Mouse (Mus musculus) CH12.LX (cell line): ENCODE data around the gene Hfe2. TPM values are rescaled to one million over a fixed set of nuclear protein-coding genes. Genes with fewer than 3 reads are reported as not detected.

Experiments
- DNase-seq: peaks from one replicate; pipeline ENCODE4 v3.0.0-alpha.2; 2013; ENCODE audit errors: extremely low read depth
- H3K27ac ChIP-seq: 2 replicates; pipeline ENCODE4 v1.5.1; 2012; ENCODE audit warnings: low read depth, mild to moderate bottlenecking, control low read depth, moderate library complexity; ENCODE audit not compliant: insufficient read depth
- H3K27me3 ChIP-seq: replicated peaks from 2 replicates; pipeline ENCODE3; 2012; ENCODE audit warnings: inconsistent platforms
- H3K36me3 ChIP-seq, 2 experiments: replicated peaks in 1 of 2; 2 replicates each; pipeline versions ENCODE3 to v1.6.1; 2012; ENCODE audit warnings: inconsistent platforms in 1 of 2, low read length in 1 of 2, mild to moderate bottlenecking in 1 of 2, mixed read lengths in 1 of 2, moderate library complexity in 1 of 2; ENCODE audit not compliant: control insufficient read depth in 1 of 2, insufficient read depth in 1 of 2
- H3K4me1 ChIP-seq, 2 experiments: 2 replicates each; pipeline ENCODE4 v1.6.1; 2012; ENCODE audit warnings: inconsistent platforms in 1 of 2, moderate library complexity in 1 of 2; ENCODE audit not compliant: insufficient read depth in 2 of 2, control insufficient read depth in 1 of 2
- H3K4me2 ChIP-seq: 2 replicates; pipeline ENCODE4 v1.6.1; 2012; ENCODE audit warnings: low read depth, mild to moderate bottlenecking, control low read depth; ENCODE audit not compliant: poor library complexity, insufficient read depth, severe bottlenecking
- H3K4me3 ChIP-seq, 3 experiments: fragments of 150-350 bp in 1 of 3; sonication (generic) in 1 of 3; replicated peaks in 1 of 3; 2 replicates each; pipeline versions ENCODE3 to v1.5.1; 2011 to 2012; ENCODE audit warnings: low read depth in 2 of 3, low read length in 2 of 3, mild to moderate bottlenecking in 2 of 3, moderate library complexity in 2 of 3, control low read depth in 1 of 3, improper control_type of control experiment in 1 of 3, inconsistent platforms in 1 of 3, mixed read lengths in 1 of 3; ENCODE audit not compliant: poor library complexity in 1 of 3
- H3K79me2 ChIP-seq: replicated peaks from 2 replicates; pipeline ENCODE4 v1.6.1; 2012; ENCODE audit warnings: mild to moderate bottlenecking, moderate library complexity; ENCODE audit not compliant: control insufficient read depth, poor library complexity, insufficient read depth, severe bottlenecking; ENCODE audit errors: extremely low read depth
- H3K9ac ChIP-seq: 2 replicates; pipeline ENCODE4 v1.6.1; 2012; ENCODE audit warnings: low read depth, mild to moderate bottlenecking, control low read depth, moderate library complexity; ENCODE audit not compliant: insufficient read depth
- H3K9me3 ChIP-seq: replicated peaks from 2 replicates; pipeline ENCODE3; 2012; ENCODE audit warnings: low read length, inconsistent platforms, mixed read lengths
- BHLHE40 ChIP-seq: IDR thresholded peaks from 2 replicates; pipeline ENCODE4 v1.6.1; 2011; ENCODE audit warnings: mild to moderate bottlenecking, low read depth, low read length, improper control_type of control experiment
- CHD1 ChIP-seq: IDR thresholded peaks from 2 replicates; pipeline ENCODE4 v1.6.1; 2012; ENCODE audit warnings: low read depth, low read length, improper control_type of control experiment, inconsistent platforms
- CTCF ChIP-seq, 2 experiments: IDR thresholded peaks in 1 of 2; conservative IDR thresholded peaks in 1 of 2; 2 replicates each; pipeline ENCODE4 v1.5.1; 2011 to 2012; ENCODE audit warnings: low read depth in 2 of 2, low read length in 2 of 2, improper control_type of control experiment in 1 of 2, inconsistent platforms in 1 of 2, mild to moderate bottlenecking in 1 of 2, moderate library complexity in 1 of 2
- E2F4 ChIP-seq: IDR thresholded peaks from 2 replicates; pipeline ENCODE4 v1.6.1; 2011; ENCODE audit warnings: low read depth, low read length, improper control_type of control experiment; ENCODE audit not compliant: insufficient replicate concordance
- ELF1 ChIP-seq: IDR thresholded peaks from 2 replicates; pipeline ENCODE4 v1.6.1; 2014; ENCODE audit warnings: low read depth, mild to moderate bottlenecking, inconsistent platforms, low read length, improper control_type of control experiment
- EP300 ChIP-seq: IDR thresholded peaks from 2 replicates; pipeline ENCODE4 v1.6.1; 2011; ENCODE audit warnings: low read length, improper control_type of control experiment
- ETS1 ChIP-seq: conservative IDR thresholded peaks from 2 replicates; pipeline ENCODE4 v1.6.1; 2012; ENCODE audit warnings: low read depth, mild to moderate bottlenecking, inconsistent platforms, low read length, improper control_type of control experiment, moderate library complexity
- GABPA ChIP-seq: IDR thresholded peaks from 2 replicates; pipeline ENCODE4 v1.6.1; 2012; ENCODE audit warnings: low read depth, low read length, improper control_type of control experiment, inconsistent platforms; ENCODE audit not compliant: insufficient replicate concordance
- HCFC1 ChIP-seq: IDR thresholded peaks from 2 replicates; pipeline ENCODE4 v1.6.1; 2012; ENCODE audit warnings: low read depth, mild to moderate bottlenecking, inconsistent platforms, low read length, improper control_type of control experiment
- IRF4 ChIP-seq: IDR thresholded peaks from 2 replicates; pipeline ENCODE4 v1.6.1; 2014; ENCODE audit warnings: low read depth, mild to moderate bottlenecking, inconsistent platforms, low read length, improper control_type of control experiment
- KAT2A ChIP-seq: IDR thresholded peaks from 2 replicates; pipeline ENCODE4 v1.6.1; 2012; ENCODE audit warnings: low read length, improper control_type of control experiment, inconsistent platforms; ENCODE audit not compliant: insufficient replicate concordance
- MAFK ChIP-seq: IDR thresholded peaks from 2 replicates; pipeline ENCODE4 v1.6.1; 2011; ENCODE audit warnings: low read length, improper control_type of control experiment; ENCODE audit not compliant: insufficient replicate concordance
- MAZ ChIP-seq: IDR thresholded peaks from 2 replicates; pipeline ENCODE4 v1.6.1; 2012; ENCODE audit warnings: low read depth, mild to moderate bottlenecking, inconsistent platforms, low read length, improper control_type of control experiment, moderate library complexity
- MXI1 ChIP-seq: IDR thresholded peaks from 2 replicates; pipeline ENCODE4 v1.6.1; 2011; ENCODE audit warnings: mild to moderate bottlenecking, low read depth, low read length, improper control_type of control experiment
- MYC ChIP-seq: IDR thresholded peaks from 2 replicates; pipeline ENCODE4 v1.6.1; 2011; ENCODE audit warnings: low read depth, mild to moderate bottlenecking, improper control_type of control experiment, low read length
- NELFE ChIP-seq: IDR thresholded peaks from 2 replicates; pipeline ENCODE4 v1.6.1; 2011; ENCODE audit warnings: low read depth, low read length, improper control_type of control experiment
- NRF1 ChIP-seq: IDR thresholded peaks from 2 replicates; pipeline ENCODE4 v1.6.1; 2014; ENCODE audit warnings: low read depth, mild to moderate bottlenecking, inconsistent platforms, low read length, improper control_type of control experiment, moderate library complexity
- PAX5 ChIP-seq: IDR thresholded peaks from 2 replicates; pipeline ENCODE4 v1.6.1; 2012; ENCODE audit warnings: low read length, inconsistent platforms, mixed read lengths
- POLR2AphosphoS2 ChIP-seq: IDR thresholded peaks from 2 replicates; pipeline ENCODE4 v1.6.1; 2011; ENCODE audit warnings: low read depth, low read length, improper control_type of control experiment
- RAD21 ChIP-seq: IDR thresholded peaks from 2 replicates; pipeline ENCODE4 v1.6.1; 2011; ENCODE audit warnings: low read depth, mild to moderate bottlenecking, low read length, improper control_type of control experiment, moderate library complexity
- RCOR1 ChIP-seq: conservative IDR thresholded peaks from 2 replicates; pipeline ENCODE4 v1.6.1; 2012; ENCODE audit warnings: low read depth, mild to moderate bottlenecking, inconsistent platforms, low read length, improper control_type of control experiment
- USF1 ChIP-seq: IDR thresholded peaks from 2 replicates; pipeline ENCODE4 v1.6.1; 2014; ENCODE audit warnings: low read depth, mild to moderate bottlenecking, inconsistent platforms, low read length, improper control_type of control experiment
- USF2 ChIP-seq: conservative IDR thresholded peaks from 2 replicates; pipeline ENCODE4 v1.6.1; 2011; ENCODE audit warnings: low read depth, low read length, improper control_type of control experiment
- ZKSCAN1 ChIP-seq: IDR thresholded peaks from 2 replicates; pipeline ENCODE4 v1.6.1; 2012; ENCODE audit warnings: low read depth, inconsistent platforms, low read length, improper control_type of control experiment, borderline replicate concordance
- ZMIZ1 ChIP-seq: IDR thresholded peaks from 2 replicates; pipeline ENCODE4 v1.6.1; 2012; ENCODE audit warnings: low read depth, mild to moderate bottlenecking, inconsistent platforms, low read length, improper control_type of control experiment
- ZNF384 ChIP-seq: IDR thresholded peaks from 2 replicates; pipeline ENCODE4 v1.6.1; 2012; ENCODE audit warnings: low read depth, low read length, improper control_type of control experiment, inconsistent platforms
- dilution Hi-C: fragments of 300-500 bp; cut with MboI; formaldehyde crosslinking; loops from 2 replicates; pipeline ENCODE4 v1.14.3; 2020; ENCODE audit warnings: low sequenced_read_pairs; ENCODE audit not compliant: extremely low pct_unique_long_range_greater_than_20kb, extremely low pct_ligation_motif_present
- in situ Hi-C: fragments of 300-500 bp; cut with MboI; formaldehyde crosslinking; loops from 3 replicates; pipeline ENCODE4 v1.14.3; 2019; ENCODE audit warnings: low sequenced_read_pairs, low pct_ligation_motif_present, low pct_unique_long_range_greater_than_20kb, mixed read lengths
- polyA plus RNA-seq: library from polyadenylated mRNA; unstranded; fragments of >175 nt; gene quantifications from 2 replicates; pipeline ENCODE4 v1.2.1, GENCODE M21; 2012; ENCODE audit warnings: low read depth; ENCODE audit not compliant: insufficient read length
- total RNA-seq, 2 experiments: library from RNA; depleted of rRNA; stranded (reverse); fragments of 300-350 nt in 1 of 2; fragments of >200 nt in 1 of 2; gene quantifications; 2 replicates each; pipeline ENCODE4 v1.2.3; 2012 to 2014

The Hfe2 gene
- total and polyA plus RNA-seq, 3 experiments: not detected

DNA sequence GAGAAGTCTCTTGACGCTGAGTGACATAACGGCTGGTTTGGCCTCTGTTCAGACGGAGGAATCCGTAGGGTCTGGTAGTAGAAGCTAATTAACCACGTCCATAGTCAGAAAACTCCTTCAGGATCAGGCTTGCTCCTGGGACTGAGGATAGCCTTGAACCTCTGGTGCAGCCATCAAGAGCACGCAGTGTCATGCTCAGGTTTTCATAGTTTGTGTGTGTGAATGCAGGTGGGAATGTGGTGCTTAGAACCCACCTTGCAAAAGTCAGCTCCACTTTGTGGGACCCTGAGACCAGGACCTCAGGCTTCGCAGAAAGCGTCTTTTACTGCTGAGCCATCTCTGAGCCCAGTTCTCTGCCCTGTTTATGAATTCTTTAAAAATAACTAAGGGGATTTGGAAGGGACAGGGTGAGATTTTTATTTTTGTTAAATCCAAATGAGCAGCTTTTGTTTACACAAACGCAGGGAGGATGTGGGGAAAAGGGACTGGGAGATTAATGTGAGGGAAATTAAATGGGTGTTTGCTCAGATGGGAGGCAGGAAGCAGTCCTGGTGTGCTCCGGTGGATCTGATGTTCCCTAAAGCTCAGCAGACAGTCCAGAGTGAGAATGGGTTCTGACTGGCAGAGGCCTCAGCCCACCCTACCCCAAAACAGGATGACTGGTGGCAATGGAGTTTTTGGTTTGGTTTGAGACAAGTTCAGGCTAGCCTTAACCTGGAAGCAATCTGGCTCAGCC, 37.1 kb downstream of the Hfe2 start (continued):
- peak; percentile 97 for TF ChIP-seq POLR2AphosphoS2
- no peak for TF ChIP-seq NRF1
- TF ChIP-seq E2F4: no peak
- no peak for TF ChIP-seq ELF1
- no peak for TF ChIP-seq ZKSCAN1
- 0 out of 2 replicates have a peak, but pooled peaks have one; percentile 15 for TF ChIP-seq IRF4
- TF ChIP-seq HCFC1: no peak
- no peak for TF ChIP-seq RAD21
- TF ChIP-seq ETS1: no peak
- no peak for TF ChIP-seq USF1
- TF ChIP-seq CTCF (conservative IDR thresholded peaks at IDR 0.05 in 1 of 2, IDR thresholded peaks at IDR 0.05 in 1 of 2; ENCODE audit: low read depth in 2 of 2, low read length in 2 of 2): no peak
- TF ChIP-seq GABPA: no peak
- peak; percentile 86 for TF ChIP-seq CHD1
- no peak for TF ChIP-seq BHLHE40
- TF ChIP-seq MAZ: no peak
- TF ChIP-seq USF2: no peak
- 0 out of 2 replicates have a peak, but pooled peaks have one; percentile 28 for TF ChIP-seq RCOR1
- no peak for TF ChIP-seq MXI1
- no peak for TF ChIP-seq PAX5
- TF ChIP-seq MYC: no peak
- TF ChIP-seq ZMIZ1: peak; percentile 77
- TF ChIP-seq EP300: no peak
- no peak for TF ChIP-seq MAFK
- TF ChIP-seq ZNF384: no peak

DNA sequence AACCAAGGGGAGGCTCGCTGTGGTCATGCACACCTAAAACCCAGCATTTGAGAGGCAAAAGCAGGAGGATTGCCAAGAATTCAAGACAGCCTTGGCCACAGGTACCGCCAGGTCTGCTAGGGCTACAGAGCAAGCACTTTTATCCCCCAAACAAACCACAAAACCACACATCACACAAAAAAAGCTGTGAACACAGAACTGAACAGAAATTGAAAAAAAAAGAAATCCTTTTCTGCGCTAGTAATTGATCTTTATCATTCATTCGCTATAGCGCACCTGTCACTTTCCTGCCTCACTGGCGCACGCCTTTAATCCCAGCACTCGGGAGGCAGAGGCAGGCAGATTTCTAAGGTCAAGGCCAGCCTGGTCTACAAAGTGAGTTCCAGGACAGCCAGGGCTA, 38.3 kb downstream of the Hfe2 start:
- Histone ChIP-seq H3K4me2 (no peak overlapping the region), H3K36me3 (peaks cover 28 to 30% of the 10 kb centered on the region in 2 experiments), H3K27ac (no peak overlapping the region), H3K79me2 (peaks cover 37% of the 10 kb centered on the region), H3K4me1 (peaks cover 8 to 55% of the 10 kb centered on the region in 2 experiments), H3K9me3 (no peaks in the 10 kb centered on the region), H3K9ac (no peak overlapping the region), H3K4me3 (no peak overlapping the region), H3K27me3 (no peaks in the 10 kb centered on the region)
- TF ChIP-seq NELFE (no peak), KAT2A (no peak), ZNF384 (0 out of 2 replicates have a peak, but pooled peaks have one; percentile 30)
- no peak for DNase-seq
- dilution Hi-C loops (no loop called here), in situ Hi-C loops (no loop called here)
